Mouse (Mus musculus): ENCODE data around the gene Zfp568. TPM values are rescaled to one million over a fixed set of nuclear protein-coding genes. Genes with fewer than 3 reads are reported as not detected.

Gene Zfp568
- polyA plus RNA-seq, 1 experiment = 2.7 TPM

DNA sequence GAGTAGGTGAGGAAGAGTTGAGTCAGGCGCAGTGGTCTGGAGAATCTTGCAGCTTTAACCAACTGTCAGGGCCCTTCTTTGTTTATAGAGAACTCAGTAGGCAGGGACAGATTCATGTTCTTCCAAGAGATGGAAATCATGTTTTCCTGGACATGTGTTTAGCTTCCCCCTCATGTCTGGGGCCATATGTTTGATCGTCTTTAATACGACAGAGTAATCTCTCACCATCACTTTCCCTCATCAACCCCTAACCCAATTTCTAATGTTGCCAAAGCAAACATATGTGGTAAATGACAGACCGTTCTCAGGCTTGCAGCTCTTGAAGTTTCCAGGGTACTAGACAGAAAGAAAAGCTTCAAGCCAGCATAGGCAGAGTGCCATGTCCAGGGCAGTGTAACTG lies 64.4 kb downstream of the Zfp568 start:
- TF ChIP-seq POLR2A (IDR thresholded peaks at IDR 0.05; ENCODE audit: control insufficient read depth, low read depth, low read length) = no peak
- no peak for TF ChIP-seq CTCF (IDR thresholded peaks at IDR 0.05; ENCODE audit: control insufficient read depth, insufficient read depth, insufficient replicate concordance, low read depth, low read length)
- Histone ChIP-seq H3K27me3 (ENCODE audit: control insufficient read depth, insufficient read depth, low read length) (no peaks in the 10 kb centered on the region), H3K27ac (ENCODE audit: control insufficient read depth, insufficient read depth, low read depth, low read length) (no peak overlapping the region), H3K4me1 (ENCODE audit: control insufficient read depth, insufficient read depth, low read length) (peaks cover 2% of the 10 kb centered on the region), H3K36me3 (ENCODE audit: control insufficient read depth, insufficient read depth, low read length) (no peaks in the 10 kb centered on the region), H3K4me3 (ENCODE audit: control insufficient read depth, low read depth, low read length) (no peak overlapping the region)

DNA sequence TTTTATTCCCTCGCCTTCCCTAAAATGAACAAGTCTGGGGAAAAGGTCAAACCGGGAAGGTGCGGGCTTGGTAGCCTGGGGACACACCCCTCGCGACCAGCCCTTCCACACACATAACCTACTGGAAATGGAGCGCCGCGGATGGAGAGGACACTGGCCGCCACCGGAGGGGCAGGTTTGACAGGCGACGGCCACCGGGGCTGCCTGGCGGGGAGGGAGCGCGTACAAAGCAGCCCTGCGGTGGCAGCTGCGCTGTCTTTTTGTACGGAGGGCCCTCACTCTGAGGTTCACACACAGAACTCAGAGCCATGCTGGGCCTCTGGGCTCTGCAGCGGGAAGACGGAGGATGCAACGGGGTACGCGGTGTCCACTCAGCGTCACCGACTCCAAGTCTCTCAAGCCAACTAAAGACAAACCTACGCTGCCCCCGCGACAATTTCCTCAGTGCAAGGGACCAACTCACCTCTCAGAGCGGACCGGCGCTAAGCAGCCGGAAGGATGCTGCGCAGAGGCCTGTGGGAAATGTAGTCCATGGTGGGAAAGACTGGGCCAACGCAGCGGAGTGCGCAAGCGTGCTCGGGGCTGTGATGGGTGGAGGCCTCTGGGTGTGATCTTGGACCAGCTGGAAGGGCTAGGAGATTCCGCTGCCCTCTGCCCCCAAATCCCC lies 67.3 kb downstream of the Zfp568 start, which contains the start of gene Zfp14:
Zfp14 (minus strand) TSS at position 499 of the 667 bp plus-strand sequence.
- H3K36me3 ChIP-seq (ENCODE audit: control insufficient read depth, insufficient read depth, low read length) = no peaks in the 10 kb centered on the region
- H3K4me3 ChIP-seq (ENCODE audit: control insufficient read depth, low read depth, low read length) = peak within 1 kb of the TSS; percentile 93
- H3K27me3 ChIP-seq (ENCODE audit: control insufficient read depth, insufficient read depth, low read length) = no peaks in the 10 kb centered on the region
- H3K4me1 ChIP-seq (ENCODE audit: control insufficient read depth, insufficient read depth, low read length) = peaks cover 2% of the 10 kb centered on the region
- H3K27ac ChIP-seq (ENCODE audit: control insufficient read depth, insufficient read depth, low read depth, low read length) = peak within 1 kb of the TSS; percentile 42; the same call in 1 of the 2 replicates
- TF ChIP-seq POLR2A (IDR thresholded peaks at IDR 0.05; ENCODE audit: control insufficient read depth, low read depth, low read length) = peak; percentile 65
- no peak for TF ChIP-seq CTCF (IDR thresholded peaks at IDR 0.05; ENCODE audit: control insufficient read depth, insufficient read depth, insufficient replicate concordance, low read depth, low read length)

DNA sequence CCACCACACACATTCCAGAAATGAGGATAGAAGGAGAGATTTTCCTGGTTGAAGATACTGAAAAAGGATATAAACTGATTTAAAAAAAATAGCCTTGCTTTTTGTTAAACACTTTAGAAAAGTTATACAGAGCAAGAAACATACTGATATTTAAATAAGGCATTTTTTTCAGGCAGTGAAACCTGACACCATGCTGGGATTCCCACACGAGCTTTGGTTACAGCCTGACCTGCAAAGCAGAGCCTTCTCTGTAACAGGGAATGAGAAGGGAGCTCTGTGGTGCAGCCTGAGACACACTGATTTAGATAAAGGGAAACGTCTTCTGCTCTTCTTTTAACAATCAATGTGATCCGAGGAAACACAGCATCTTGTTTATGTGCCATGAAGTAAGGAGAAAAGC lies 69.8 kb downstream of the Zfp568 start:
- Histone ChIP-seq H3K27me3 (ENCODE audit: control insufficient read depth, insufficient read depth, low read length) (no peaks in the 10 kb centered on the region), H3K4me3 (ENCODE audit: control insufficient read depth, low read depth, low read length) (no peak overlapping the region), H3K4me1 (ENCODE audit: control insufficient read depth, insufficient read depth, low read length) (peaks cover 2% of the 10 kb centered on the region), H3K27ac (ENCODE audit: control insufficient read depth, insufficient read depth, low read depth, low read length) (no peak overlapping the region), H3K36me3 (ENCODE audit: control insufficient read depth, insufficient read depth, low read length) (no peaks in the 10 kb centered on the region)
- no peak for TF ChIP-seq POLR2A (IDR thresholded peaks at IDR 0.05; ENCODE audit: control insufficient read depth, low read depth, low read length)
- TF ChIP-seq CTCF (IDR thresholded peaks at IDR 0.05; ENCODE audit: control insufficient read depth, insufficient read depth, insufficient replicate concordance, low read depth, low read length) = no peak

DNA sequence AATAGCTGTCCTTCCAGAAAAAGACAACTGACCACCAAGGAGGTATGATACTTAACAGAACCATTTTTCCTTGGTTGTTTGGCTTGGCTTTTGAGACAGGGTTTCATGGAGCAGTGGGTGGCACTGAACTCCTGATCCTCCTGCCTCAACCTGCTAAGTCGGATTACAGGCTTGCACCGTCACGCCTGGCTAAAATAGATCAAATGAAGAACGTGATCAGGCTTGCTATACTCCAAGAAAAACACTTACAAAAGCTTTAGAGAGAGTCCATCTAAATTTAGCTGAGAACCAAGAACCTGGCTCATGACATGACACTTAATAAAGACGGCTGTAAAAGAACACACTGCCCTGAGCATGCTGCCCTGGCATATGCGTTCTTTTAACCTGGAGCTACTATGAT lies 76.6 kb downstream of the Zfp568 start:
- Histone ChIP-seq H3K27ac (ENCODE audit: control insufficient read depth, insufficient read depth, low read depth, low read length) (no peak overlapping the region), H3K36me3 (ENCODE audit: control insufficient read depth, insufficient read depth, low read length) (no peaks in the 10 kb centered on the region), H3K4me1 (ENCODE audit: control insufficient read depth, insufficient read depth, low read length) (no peaks in the 10 kb centered on the region), H3K4me3 (ENCODE audit: control insufficient read depth, low read depth, low read length) (no peak overlapping the region), H3K27me3 (ENCODE audit: control insufficient read depth, insufficient read depth, low read length) (no peaks in the 10 kb centered on the region)
- no peak for TF ChIP-seq CTCF (IDR thresholded peaks at IDR 0.05; ENCODE audit: control insufficient read depth, insufficient read depth, insufficient replicate concordance, low read depth, low read length)
- TF ChIP-seq POLR2A (IDR thresholded peaks at IDR 0.05; ENCODE audit: control insufficient read depth, low read depth, low read length) = no peak

DNA sequence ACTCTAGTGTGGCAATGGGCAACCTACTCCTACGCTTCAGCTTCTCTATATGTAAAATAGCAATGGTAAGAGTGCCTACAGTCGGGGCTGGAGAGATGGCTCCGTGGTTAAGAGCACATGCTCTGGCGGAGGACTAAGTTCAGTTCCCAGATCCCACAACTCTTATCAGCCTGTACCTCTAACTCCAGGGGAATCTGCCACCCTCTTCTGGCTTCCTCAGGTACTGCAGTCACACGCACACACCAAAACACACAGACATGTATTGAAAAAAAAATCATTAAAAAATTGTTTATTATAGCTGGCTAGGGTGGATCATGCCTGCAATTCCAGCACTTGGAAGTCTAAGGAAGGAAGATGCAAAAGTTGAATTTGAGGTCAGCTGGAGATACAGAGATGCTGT lies 78.7 kb downstream of the Zfp568 start:
- H3K27ac ChIP-seq (ENCODE audit: control insufficient read depth, insufficient read depth, low read depth, low read length) = no peak overlapping the region
- no peak; the same call in 1 of the 2 replicates for TF ChIP-seq CTCF (IDR thresholded peaks at IDR 0.05; ENCODE audit: control insufficient read depth, insufficient read depth, insufficient replicate concordance, low read depth, low read length)
- no peak for TF ChIP-seq POLR2A (IDR thresholded peaks at IDR 0.05; ENCODE audit: control insufficient read depth, low read depth, low read length)
- no peak overlapping the region for H3K4me3 ChIP-seq (ENCODE audit: control insufficient read depth, low read depth, low read length)
- no peaks in the 10 kb centered on the region for H3K27me3 ChIP-seq (ENCODE audit: control insufficient read depth, insufficient read depth, low read length)
- no peaks in the 10 kb centered on the region for H3K36me3 ChIP-seq (ENCODE audit: control insufficient read depth, insufficient read depth, low read length)
- no peaks in the 10 kb centered on the region for H3K4me1 ChIP-seq (ENCODE audit: control insufficient read depth, insufficient read depth, low read length)

DNA sequence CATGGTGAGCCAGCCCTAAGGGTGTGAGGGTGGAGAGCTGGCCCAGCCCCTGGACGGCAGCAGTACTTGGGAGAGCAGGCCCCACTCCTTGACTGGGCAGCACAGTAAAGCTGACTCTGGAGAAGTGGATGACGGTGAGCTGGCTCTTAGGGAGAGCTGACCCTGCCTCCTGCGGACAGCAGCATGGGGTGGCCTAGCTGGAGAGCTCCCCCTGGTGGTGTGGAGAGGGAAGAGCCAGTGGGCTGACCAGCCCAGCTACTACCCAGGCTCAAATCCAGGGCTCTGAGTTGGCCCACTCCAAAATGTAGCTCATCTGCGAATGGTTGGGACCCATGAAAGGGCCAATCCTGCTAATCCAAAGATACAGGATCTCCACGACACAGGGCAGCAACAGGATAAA lies 80.9 kb downstream of the Zfp568 start:
- H3K27me3 ChIP-seq (ENCODE audit: control insufficient read depth, insufficient read depth, low read length) = no peaks in the 10 kb centered on the region
- H3K4me3 ChIP-seq (ENCODE audit: control insufficient read depth, low read depth, low read length) = no peak overlapping the region
- H3K4me1 ChIP-seq (ENCODE audit: control insufficient read depth, insufficient read depth, low read length) = no peaks in the 10 kb centered on the region
- no peak overlapping the region for H3K27ac ChIP-seq (ENCODE audit: control insufficient read depth, insufficient read depth, low read depth, low read length)
- no peaks in the 10 kb centered on the region for H3K36me3 ChIP-seq (ENCODE audit: control insufficient read depth, insufficient read depth, low read length)
- TF ChIP-seq POLR2A (IDR thresholded peaks at IDR 0.05; ENCODE audit: control insufficient read depth, low read depth, low read length) = no peak
- TF ChIP-seq CTCF (IDR thresholded peaks at IDR 0.05; ENCODE audit: control insufficient read depth, insufficient read depth, insufficient replicate concordance, low read depth, low read length) = peak; percentile 43; the same call in 1 of the 2 replicates

DNA sequence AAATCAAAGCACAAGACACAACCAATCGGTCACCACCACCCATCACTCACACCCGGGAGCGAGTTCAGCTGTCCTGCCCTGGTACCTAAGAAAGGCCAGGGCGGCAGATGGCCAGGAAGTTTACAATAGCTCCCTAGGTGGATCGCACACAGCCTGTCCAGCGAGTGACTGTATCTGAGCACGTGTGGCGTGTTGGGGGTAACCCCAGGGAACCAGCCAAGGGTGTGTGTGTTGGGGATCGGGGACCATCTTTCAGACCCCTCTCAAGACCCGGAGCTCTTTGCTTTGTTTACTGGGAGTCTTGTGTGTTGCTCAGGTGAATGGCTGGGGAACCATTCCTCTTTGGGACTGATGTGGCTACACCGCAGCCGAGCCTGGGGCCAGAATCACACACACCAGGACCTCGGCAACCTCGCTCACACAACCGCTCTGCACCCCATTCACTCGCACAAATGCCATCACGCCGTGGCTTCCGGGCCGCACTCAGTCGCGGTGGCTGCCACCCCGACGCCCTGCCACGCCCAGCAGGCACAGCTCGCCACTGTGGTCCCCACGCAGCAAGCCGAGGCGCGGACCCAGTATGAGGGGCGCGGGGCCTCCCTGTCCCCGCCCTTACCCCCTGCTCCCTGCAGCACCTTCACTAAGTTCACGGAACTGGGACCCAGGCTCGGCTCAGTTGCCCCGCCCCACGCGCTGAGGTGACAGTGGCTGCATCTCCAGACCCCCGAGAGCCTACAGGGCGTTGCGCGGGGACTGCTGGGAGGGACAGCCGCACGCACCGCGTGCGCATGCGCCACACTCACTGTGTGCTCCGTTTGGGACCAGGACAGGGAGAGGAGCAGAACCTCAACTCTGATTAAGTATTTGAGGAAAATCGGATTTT lies 88.6 kb downstream of the Zfp568 start, which contains the start of gene Zfp82:
Zfp82 (minus strand) TSS at position 755 of the 883 bp plus-strand sequence.
- no peaks in the 10 kb centered on the region for H3K36me3 ChIP-seq (ENCODE audit: control insufficient read depth, insufficient read depth, low read length)
- no peak for TF ChIP-seq CTCF (IDR thresholded peaks at IDR 0.05; ENCODE audit: control insufficient read depth, insufficient read depth, insufficient replicate concordance, low read depth, low read length)
- peak; percentile 44; the same call in 1 of the 2 replicates for TF ChIP-seq POLR2A (IDR thresholded peaks at IDR 0.05; ENCODE audit: control insufficient read depth, low read depth, low read length)
- H3K27ac ChIP-seq (ENCODE audit: control insufficient read depth, insufficient read depth, low read depth, low read length) = peak within 1 kb of the TSS; percentile 7; the same call in 1 of the 2 replicates
- H3K4me3 ChIP-seq (ENCODE audit: control insufficient read depth, low read depth, low read length) = peak within 1 kb of the TSS; percentile 88
- no peaks in the 10 kb centered on the region for H3K27me3 ChIP-seq (ENCODE audit: control insufficient read depth, insufficient read depth, low read length)
- peaks cover 9% of the 10 kb centered on the region for H3K4me1 ChIP-seq (ENCODE audit: control insufficient read depth, insufficient read depth, low read length)

Other genes with a start within 250 kb of the Zfp568 start
- 1.1 TPM in 2 replicates for gene Zfp84, start 215.4 kb upstream of the Zfp568 start, polyA plus RNA-seq (2012; rRNA removed)
- gene Zfp30, start 200.0 kb upstream of the Zfp568 start, polyA plus RNA-seq (2012; rRNA removed) = 0.20 and 0.28 TPM in 2 replicates
- 0.68 and 0.81 TPM in 2 replicates for gene Zfp790, start 167.8 kb upstream of the Zfp568 start, polyA plus RNA-seq (2012; rRNA removed)
- gene Zfp940, start 130.3 kb upstream of the Zfp568 start, polyA plus RNA-seq (2012; rRNA removed) = 0.55 and 1.2 TPM in 2 replicates
- 1.0 and 1.1 TPM in 2 replicates for gene Zfp420, start 124.0 kb upstream of the Zfp568 start, polyA plus RNA-seq (2012; rRNA removed)
- gene Zfp27, start 77.4 kb upstream of the Zfp568 start, polyA plus RNA-seq (2012; rRNA removed) = 0.95 and 1.6 TPM in 2 replicates
- 0.82 and 1.0 TPM in 2 replicates for gene Zfp383, start 75.7 kb upstream of the Zfp568 start, polyA plus RNA-seq (2012; rRNA removed)
- 0.60 and 0.93 TPM in 2 replicates for gene Zfp74, start 29.9 kb upstream of the Zfp568 start, polyA plus RNA-seq (2012; rRNA removed)
- 1.1 and 1.4 TPM in 2 replicates for gene Zfp14, start 67.4 kb downstream of the Zfp568 start, polyA plus RNA-seq (2012; rRNA removed)
- 0.65 and 0.67 TPM in 2 replicates for gene Zfp82, start 88.9 kb downstream of the Zfp568 start, polyA plus RNA-seq (2012; rRNA removed)
- not detected in 2 replicates for gene Gm26920, start 106.5 kb downstream of the Zfp568 start, polyA plus RNA-seq (2012; rRNA removed)
- gene Zfp566, start 106.6 kb downstream of the Zfp568 start, polyA plus RNA-seq (2012; rRNA removed) = 0.43 and 0.76 TPM in 2 replicates
- gene Zfp260, start 110.8 kb downstream of the Zfp568 start, polyA plus RNA-seq (2012; rRNA removed) = 5.7 and 8.9 TPM in 2 replicates
- 3.7 and 4.9 TPM in 2 replicates for gene Zfp382, start 138.0 kb downstream of the Zfp568 start, polyA plus RNA-seq (2012; rRNA removed)
- gene Zfp146, start 185.8 kb downstream of the Zfp568 start, polyA plus RNA-seq (2012; rRNA removed) = 5.8 and 6.4 TPM in 2 replicates
- 4.0 and 5.2 TPM in 2 replicates for gene Cox7a1, start 200.2 kb downstream of the Zfp568 start, polyA plus RNA-seq (2012; rRNA removed)
- 562 and 592 TPM in 2 replicates for gene Capns1, start 214.9 kb downstream of the Zfp568 start, polyA plus RNA-seq (2012; rRNA removed)
- 242 and 257 TPM in 2 replicates for gene Polr2i, start 248.0 kb downstream of the Zfp568 start, polyA plus RNA-seq (2012; rRNA removed)
- gene Tbcb, start 248.3 kb downstream of the Zfp568 start, polyA plus RNA-seq (2012; rRNA removed) = 65.7 and 66.2 TPM in 2 replicates

Data from testis, adult 2 months (tissue).